Mouse (Mus musculus) neural tube, embryonic 14.5 days (tissue): ENCODE measurements at regions not wholly inside any gene's neighbourhood (a gene's known extent, or its start where the extent isn't known, plus 50 kb on each side); places are given as distances from the start of the nearest gene placed in this dataset.

ENCODE experiments used
- ATAC-seq: fragments of 200-750 bp; cut with Nextera tagmentation; 2 replicates; pipeline ENCODE4 v1.8.0; 2017; ENCODE audit warnings: low read depth, mild to moderate bottlenecking, moderate TSS enrichment, moderate library complexity
- H3K27ac ChIP-seq: fragments of 300-500 bp; sonication (generic); 2 replicates; pipeline ENCODE4 v1.5.1; 2014; ENCODE audit warnings: low read depth, mild to moderate bottlenecking, control low read depth, low read length, moderate library complexity, mixed read lengths
- H3K27me3 ChIP-seq: fragments of 300-500 bp; sonication (generic); 2 replicates; pipeline ENCODE4 v1.6.1; 2014; ENCODE audit warnings: low read length; ENCODE audit not compliant: control insufficient read depth, insufficient read depth
- H3K36me3 ChIP-seq: fragments of 300-500 bp; sonication (generic); 2 replicates; pipeline ENCODE4 v1.6.1; 2014; ENCODE audit warnings: low read length, mixed read lengths; ENCODE audit not compliant: control insufficient read depth, insufficient read depth
- H3K4me1 ChIP-seq: fragments of 300-500 bp; sonication (generic); 2 replicates; pipeline ENCODE4 v1.6.1; 2014; ENCODE audit warnings: low read length; ENCODE audit not compliant: control insufficient read depth, insufficient read depth
- H3K4me2 ChIP-seq: fragments of 300-500 bp; sonication (generic); 2 replicates; pipeline ENCODE4 v1.6.1; 2014; ENCODE audit warnings: mild to moderate bottlenecking, low read depth, low read length, control low read depth
- H3K4me3 ChIP-seq: fragments of 300-500 bp; sonication (generic); 2 replicates; pipeline ENCODE4 v1.5.1; 2014; ENCODE audit warnings: low read depth, low read length, control low read depth, mixed read lengths
- H3K9ac ChIP-seq: fragments of 300-500 bp; sonication (generic); replicated peaks from 2 replicates; pipeline ENCODE4 v1.6.1; 2014; ENCODE audit warnings: low read depth, mild to moderate bottlenecking, control low read depth, low read length, mixed read lengths
- H3K9me3 ChIP-seq: fragments of 300-500 bp; sonication (generic); 2 replicates; pipeline ENCODE4 v1.6.1; 2016; ENCODE audit warnings: low read length; ENCODE audit not compliant: control insufficient read depth
- WGBS: fragments of 180-500 bp; shearing (Covaris S2); extraction: QIAGEN DNeasy Blood & Tissue Kit; methylation state at CpG from one replicate; pipeline ENCODE4 v1.1.7; 2014; 5-methylcytosine and 5-hydroxymethylcytosine counted together

DNA sequence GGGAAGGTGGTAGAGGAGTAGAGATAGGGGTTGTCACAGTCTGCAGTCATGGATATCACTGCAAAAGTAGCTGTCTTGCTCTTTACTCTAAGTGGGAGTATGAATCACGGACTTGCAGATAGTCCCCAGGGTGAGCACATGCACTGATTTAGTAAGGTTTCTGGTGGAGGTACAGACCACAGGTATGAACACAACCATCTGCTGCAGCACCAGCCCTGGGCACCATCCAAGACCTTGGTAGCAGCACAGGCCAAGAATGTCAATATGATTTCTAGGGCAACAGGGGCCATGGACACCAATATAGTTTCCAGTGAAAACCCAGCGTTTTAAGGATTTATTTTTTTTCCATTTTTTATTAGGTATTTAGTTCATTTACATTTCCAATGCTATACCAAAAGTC lies 913.7 kb upstream of the Kirrel3 start:
- Histone ChIP-seq H3K27ac (no peak overlapping the region), H3K4me3 (no peak overlapping the region), H3K9me3 (no peaks in the 10 kb centered on the region), H3K36me3 (no peaks in the 10 kb centered on the region), H3K4me2 (no peak overlapping the region), H3K9ac (no peak overlapping the region), H3K4me1 (no peaks in the 10 kb centered on the region), H3K27me3 (no peaks in the 10 kb centered on the region)
- 92% methylated on average over 2 of the region's 2 CpGs for WGBS
- ATAC-seq: no peak

DNA sequence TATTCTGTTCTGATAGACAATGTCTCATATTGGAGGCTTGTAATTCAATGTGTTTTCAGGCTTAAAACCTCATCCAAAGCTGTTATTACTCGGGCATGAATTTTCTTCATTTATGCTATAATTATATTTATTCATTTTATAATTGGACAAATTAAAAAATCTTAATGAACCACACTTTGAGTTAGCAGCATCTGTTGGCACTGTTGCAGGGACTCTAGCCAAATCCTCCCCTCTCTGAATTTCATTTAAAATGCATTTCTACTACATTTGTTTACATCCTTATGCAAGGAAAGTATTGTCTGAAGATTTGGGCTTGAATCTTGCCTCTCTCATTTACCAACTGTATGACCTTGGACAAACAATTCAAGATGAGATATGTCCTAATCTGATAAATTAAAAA lies 874.2 kb upstream of the Kirrel3 start:
- ATAC-seq: no peak
- Histone ChIP-seq H3K4me3 (no peak overlapping the region), H3K9me3 (no peaks in the 10 kb centered on the region), H3K27ac (no peak overlapping the region), H3K4me2 (no peak overlapping the region), H3K27me3 (no peaks in the 10 kb centered on the region), H3K4me1 (no peaks in the 10 kb centered on the region), H3K36me3 (no peaks in the 10 kb centered on the region), H3K9ac (no peak overlapping the region)
- 70% methylated on average over 1 of the region's 1 CpGs for WGBS

DNA sequence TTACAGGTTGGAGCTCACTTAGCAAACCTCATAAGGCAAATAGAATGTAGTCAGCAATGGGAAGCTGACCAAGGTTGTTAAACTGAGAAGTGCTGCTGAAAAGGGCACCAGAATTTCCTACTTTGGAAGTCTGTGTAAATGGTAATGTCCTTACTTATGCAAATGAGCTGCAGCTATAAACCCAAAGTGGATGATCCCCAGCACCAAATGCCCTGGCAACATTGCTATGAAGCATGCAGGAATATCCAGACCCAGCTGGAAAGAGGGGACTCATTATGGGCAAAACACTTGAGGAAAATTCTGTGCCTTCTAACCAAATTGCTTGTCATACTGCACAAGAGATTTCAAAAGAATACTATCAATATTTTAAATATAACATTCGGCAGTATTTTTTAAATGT lies 861.3 kb upstream of the Kirrel3 start:
- no peaks in the 10 kb centered on the region for H3K36me3 ChIP-seq
- 78% methylated on average over 1 of the region's 1 CpGs for WGBS
- no peak overlapping the region for H3K27ac ChIP-seq
- no peak overlapping the region for H3K4me2 ChIP-seq
- no peaks in the 10 kb centered on the region for H3K9me3 ChIP-seq
- no peak overlapping the region for H3K4me3 ChIP-seq
- peak; percentile 79; the same call in 1 of the 2 replicates for ATAC-seq
- H3K4me1 ChIP-seq: no peaks in the 10 kb centered on the region
- no peak overlapping the region for H3K9ac ChIP-seq
- no peaks in the 10 kb centered on the region for H3K27me3 ChIP-seq

DNA sequence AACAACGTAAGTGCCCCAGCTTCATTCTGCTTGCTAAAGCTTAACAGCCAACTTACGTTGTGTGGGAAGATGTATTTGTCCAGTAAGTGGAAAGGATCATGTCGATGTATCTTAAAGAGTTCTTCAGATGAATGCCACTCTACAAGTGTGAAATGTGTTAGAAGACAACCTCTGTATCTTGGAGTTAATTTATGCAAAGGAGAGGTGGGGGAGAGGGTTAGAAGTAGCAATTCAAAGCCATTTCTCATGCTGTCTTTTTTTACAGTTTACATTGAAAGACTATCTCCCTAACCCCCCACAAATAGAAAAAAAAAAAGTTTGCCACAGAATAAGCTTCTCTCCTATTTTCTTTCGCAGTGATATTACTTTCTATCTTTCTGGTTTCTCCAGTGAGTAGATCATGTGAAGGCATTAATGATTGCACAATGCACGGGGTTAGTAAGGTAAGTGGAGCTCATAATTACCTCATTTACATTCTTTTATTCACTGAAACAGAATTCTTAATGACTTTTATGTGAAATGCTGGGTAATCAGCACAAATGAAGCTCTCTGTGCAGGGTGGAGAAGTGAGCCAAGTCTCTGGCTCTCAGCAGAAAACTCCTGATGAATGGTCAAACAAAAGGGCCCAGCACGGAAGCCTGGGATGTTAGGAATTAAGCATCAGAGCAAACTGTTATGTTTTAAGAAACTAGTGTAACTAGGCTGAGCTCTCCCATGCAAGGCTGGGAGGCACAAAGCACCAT lies 855.8 kb upstream of the Kirrel3 start:
- 46% methylated on average over 6 of the region's 6 CpGs for WGBS
- H3K4me3 ChIP-seq: no peak overlapping the region
- no peak overlapping the region for H3K27ac ChIP-seq
- H3K9ac ChIP-seq: no peak overlapping the region
- peak; percentile 66; the same call in 1 of the 2 replicates for ATAC-seq
- H3K4me1 ChIP-seq: no peaks in the 10 kb centered on the region
- H3K9me3 ChIP-seq: no peaks in the 10 kb centered on the region
- H3K36me3 ChIP-seq: no peaks in the 10 kb centered on the region
- no peaks in the 10 kb centered on the region for H3K27me3 ChIP-seq
- H3K4me2 ChIP-seq: no peak overlapping the region

DNA sequence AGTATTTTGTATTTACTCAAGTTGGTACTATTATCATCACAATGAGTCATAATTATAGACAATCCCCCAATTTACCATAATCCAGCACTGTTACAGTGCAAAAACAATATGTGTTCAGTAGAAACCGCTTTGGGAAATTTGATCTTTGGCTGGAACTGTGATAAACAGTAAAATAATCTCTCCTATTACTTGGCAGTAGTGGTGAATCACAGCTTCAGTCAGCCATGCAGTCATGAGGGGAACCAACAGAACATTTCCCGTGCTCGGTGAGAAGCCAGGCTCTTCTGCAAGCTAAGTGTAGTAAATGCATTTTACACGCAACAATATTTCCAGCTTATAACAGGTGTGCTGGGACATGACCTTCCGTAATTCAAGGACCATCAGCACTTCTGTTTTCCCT lies 822.7 kb upstream of the Kirrel3 start:
- H3K4me3 ChIP-seq: no peak overlapping the region
- 68% methylated on average over 5 of the region's 5 CpGs for WGBS

DNA sequence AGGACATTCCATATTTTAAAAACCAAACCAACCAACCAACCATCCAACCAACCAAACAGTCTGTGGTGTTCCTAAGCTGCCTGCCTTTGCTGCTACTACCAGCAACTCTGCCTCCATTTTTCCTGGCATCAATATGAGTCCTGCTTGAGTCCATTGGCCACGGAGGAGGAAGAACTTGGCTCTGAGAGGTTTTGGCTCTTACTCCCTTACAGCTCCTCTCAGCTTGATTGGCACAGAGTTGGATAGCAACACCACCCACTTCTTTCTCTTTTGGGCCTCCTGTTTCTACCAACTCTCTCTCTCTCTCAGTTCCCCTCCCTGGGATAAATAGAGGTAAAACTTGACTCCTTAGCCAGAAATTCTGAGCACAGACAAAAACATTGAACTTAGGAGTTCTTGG lies 804.6 kb upstream of the Kirrel3 start:
- H3K4me2 ChIP-seq: no peak overlapping the region
- WGBS: 58% methylated on average over 1 of the region's 1 CpGs
- ATAC-seq: no peak

More for the DNA sequence above, 822.7 kb upstream of the Kirrel3 start:
- Histone ChIP-seq H3K4me2 (no peak overlapping the region), H3K36me3 (no peaks in the 10 kb centered on the region), H3K27ac (no peak overlapping the region), H3K27me3 (no peaks in the 10 kb centered on the region), H3K4me1 (no peaks in the 10 kb centered on the region), H3K9ac (no peak overlapping the region), H3K9me3 (no peaks in the 10 kb centered on the region)
- no peak for ATAC-seq

DNA sequence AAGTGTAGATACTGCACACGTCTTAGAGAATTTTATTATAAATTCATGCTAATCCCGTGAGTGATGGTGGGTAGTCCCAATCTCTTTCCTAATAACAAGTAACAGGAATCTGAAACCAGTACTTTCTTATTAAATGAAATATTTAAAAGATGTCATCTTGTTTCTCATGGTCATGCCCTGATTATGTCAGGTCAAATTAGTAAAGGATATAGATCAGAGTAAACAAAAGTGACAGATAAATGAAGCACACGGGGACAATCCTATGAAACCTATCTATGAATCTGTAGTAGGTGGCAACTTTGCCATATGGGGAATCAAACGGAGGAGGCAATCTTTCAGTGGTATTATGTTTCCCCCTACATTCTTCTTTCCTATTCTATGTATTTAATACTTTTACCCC lies 794.0 kb upstream of the Kirrel3 start:
- no peaks in the 10 kb centered on the region for H3K4me1 ChIP-seq
- H3K4me2 ChIP-seq: no peak overlapping the region
- no peak for ATAC-seq
- H3K4me3 ChIP-seq: no peak overlapping the region
- no peaks in the 10 kb centered on the region for H3K9me3 ChIP-seq
- WGBS: 82% methylated on average over 4 of the region's 4 CpGs
- H3K27me3 ChIP-seq: no peaks in the 10 kb centered on the region
- H3K36me3 ChIP-seq: no peaks in the 10 kb centered on the region
- H3K27ac ChIP-seq: no peak overlapping the region
- no peak overlapping the region for H3K9ac ChIP-seq

More for the DNA sequence above, 804.6 kb upstream of the Kirrel3 start:
- H3K4me1 ChIP-seq: no peaks in the 10 kb centered on the region
- no peak overlapping the region for H3K9ac ChIP-seq
- no peak overlapping the region for H3K4me3 ChIP-seq
- no peaks in the 10 kb centered on the region for H3K27me3 ChIP-seq
- no peaks in the 10 kb centered on the region for H3K36me3 ChIP-seq
- no peaks in the 10 kb centered on the region for H3K9me3 ChIP-seq
- H3K27ac ChIP-seq: no peak overlapping the region

DNA sequence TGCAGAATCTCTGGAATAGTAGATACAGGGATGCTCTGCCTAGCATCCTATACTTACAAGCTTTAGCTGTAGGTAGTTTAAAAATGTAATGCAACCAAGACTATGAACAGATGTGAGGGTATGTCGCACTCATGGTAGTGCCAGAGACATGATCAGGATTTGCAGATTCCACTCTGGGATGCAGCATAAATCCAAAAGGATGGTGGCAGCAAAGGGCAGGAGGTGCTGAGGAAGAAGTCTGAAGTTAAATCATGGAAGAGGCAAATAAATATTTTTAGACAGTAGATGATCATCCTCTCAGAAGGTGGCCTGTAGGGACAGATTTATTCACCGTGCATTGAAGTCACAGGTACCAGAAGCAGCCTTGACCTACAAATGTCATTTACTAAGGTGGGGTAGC lies 768.1 kb upstream of the Kirrel3 start:
- no peak overlapping the region for H3K27ac ChIP-seq

DNA sequence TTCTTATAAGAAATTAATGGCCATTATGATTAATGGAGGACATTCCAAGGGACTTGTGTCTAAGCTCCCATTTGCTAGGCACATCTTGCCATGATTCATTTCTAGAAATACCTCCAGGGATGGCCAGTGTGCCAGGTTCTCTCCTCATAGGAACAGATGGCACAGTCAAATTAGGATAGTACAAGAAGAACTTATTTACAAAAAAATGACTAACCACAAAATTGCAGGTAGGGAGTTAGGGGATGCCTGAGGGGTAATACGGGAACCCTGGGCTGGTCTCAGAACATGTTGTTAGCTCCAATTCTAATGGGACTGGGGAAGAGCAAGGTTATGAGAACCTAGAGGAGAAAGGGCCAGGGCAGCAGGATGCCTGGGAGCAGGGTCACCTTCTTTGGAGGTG lies 760.9 kb upstream of the Kirrel3 start:
- Histone ChIP-seq H3K9ac (no peak overlapping the region), H3K36me3 (no peaks in the 10 kb centered on the region)
- WGBS: 91% methylated on average over 1 of the region's 1 CpGs

More for the DNA sequence above, 768.1 kb upstream of the Kirrel3 start:
- H3K4me2 ChIP-seq: no peak overlapping the region
- no peaks in the 10 kb centered on the region for H3K27me3 ChIP-seq
- no peak overlapping the region for H3K9ac ChIP-seq
- WGBS: 80% methylated on average over 2 of the region's 2 CpGs
- no peaks in the 10 kb centered on the region for H3K4me1 ChIP-seq
- no peaks in the 10 kb centered on the region for H3K9me3 ChIP-seq
- H3K36me3 ChIP-seq: no peaks in the 10 kb centered on the region
- no peak for ATAC-seq
- no peak overlapping the region for H3K4me3 ChIP-seq

More for the DNA sequence above, 760.9 kb upstream of the Kirrel3 start:
- no peak for ATAC-seq
- Histone ChIP-seq H3K4me1 (no peaks in the 10 kb centered on the region), H3K4me2 (no peak overlapping the region), H3K27ac (no peak overlapping the region), H3K4me3 (no peak overlapping the region), H3K27me3 (no peaks in the 10 kb centered on the region), H3K9me3 (no peaks in the 10 kb centered on the region)
